Mouse (Mus musculus): ENCODE measurements at regions not wholly inside any gene's neighbourhood (a gene's known extent, or its start where the extent isn't known, plus 50 kb on each side); places are given as distances from the start of the nearest gene placed in this dataset.

DNA sequence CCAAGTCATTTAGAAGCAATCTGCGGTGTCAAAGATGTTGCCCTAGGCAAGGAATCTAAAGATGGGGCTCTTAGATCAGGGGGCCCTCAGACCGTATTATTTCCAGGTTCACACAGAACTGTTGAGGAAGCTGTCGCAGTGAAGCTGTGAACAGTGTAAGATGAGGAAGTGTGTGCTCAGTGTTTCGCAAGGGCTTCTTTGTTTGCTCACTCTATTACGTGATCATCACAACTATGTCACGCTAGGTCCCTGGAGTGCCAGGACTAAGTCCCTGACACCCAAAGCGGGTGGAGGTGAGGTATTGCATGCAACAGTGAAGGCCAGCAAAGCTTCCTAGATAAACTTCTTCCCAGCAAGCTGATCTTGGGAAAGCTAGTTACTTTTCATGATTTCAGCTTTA lies 254.4 kb downstream of the Hlx start:
- no peak for DNase-seq (ENCODE audit: extremely low read depth, low read depth)

- no peak for DNase-seq (ENCODE audit: extremely low read depth, low read depth)
Measured at GRCm38 (mm10) chr1:184462481-184463124, 269.8 kb downstream of the Hlx start.

DNA sequence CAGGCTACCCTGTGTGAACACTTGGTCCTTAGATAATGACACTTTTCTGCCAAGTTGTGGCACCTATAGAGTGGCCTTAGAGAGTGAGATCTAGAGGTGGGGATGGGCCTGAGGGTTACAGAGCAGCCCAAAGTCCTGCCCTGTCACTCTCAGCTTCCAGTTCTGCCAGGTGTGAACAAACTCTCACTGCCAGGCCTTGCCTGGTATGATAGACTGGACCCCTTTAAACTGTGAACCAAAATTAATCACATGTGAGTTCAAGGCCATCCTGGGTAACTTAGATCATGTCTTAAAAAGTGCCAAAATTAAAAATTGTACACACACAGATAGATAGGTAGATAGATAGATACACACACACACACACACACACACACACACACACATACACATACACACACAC lies 271.0 kb downstream of the Hlx start:
- DNase-seq (ENCODE audit: extremely low read depth, low read depth) = no peak

- no peak for DNase-seq (ENCODE audit: extremely low read depth, low read depth)
Measured at GRCm38 (mm10) chr1:184456727-184457126, 275.7 kb downstream of the Hlx start.

- DNase-seq (ENCODE audit: extremely low read depth, low read depth) = no peak
Measured at GRCm38 (mm10) chr1:184454381-184454780, 278.0 kb downstream of the Hlx start.

GRCm38 (mm10) chr1:184453673-184454072 lies 278.7 kb downstream of the Hlx start:
- no peak for DNase-seq (ENCODE audit: extremely low read depth, low read depth)

DNA sequence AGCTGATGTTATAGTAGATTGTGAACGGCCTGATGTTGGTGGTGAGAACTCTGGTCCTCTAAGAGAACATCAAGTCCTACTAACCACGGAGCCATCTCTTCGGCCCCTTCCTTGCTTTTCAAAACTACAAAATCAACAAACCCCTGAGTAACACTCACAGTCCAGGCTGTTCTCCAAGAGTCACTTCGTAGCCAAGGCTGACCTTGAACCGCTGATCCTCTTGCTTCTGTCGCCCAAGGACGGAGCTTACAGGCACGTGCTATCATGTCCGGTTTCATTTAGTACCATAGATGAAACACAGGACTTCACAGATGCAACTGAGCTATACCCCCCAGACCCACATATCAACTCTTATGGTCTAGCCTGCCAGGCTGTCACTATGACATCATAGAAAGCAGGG lies 279.4 kb downstream of the Hlx start:
- DNase-seq (ENCODE audit: extremely low read depth, low read depth) = no peak

- DNase-seq (ENCODE audit: extremely low read depth, low read depth) = no peak
Measured at GRCm38 (mm10) chr1:184451686-184452085, 280.7 kb downstream of the Hlx start.

DNA sequence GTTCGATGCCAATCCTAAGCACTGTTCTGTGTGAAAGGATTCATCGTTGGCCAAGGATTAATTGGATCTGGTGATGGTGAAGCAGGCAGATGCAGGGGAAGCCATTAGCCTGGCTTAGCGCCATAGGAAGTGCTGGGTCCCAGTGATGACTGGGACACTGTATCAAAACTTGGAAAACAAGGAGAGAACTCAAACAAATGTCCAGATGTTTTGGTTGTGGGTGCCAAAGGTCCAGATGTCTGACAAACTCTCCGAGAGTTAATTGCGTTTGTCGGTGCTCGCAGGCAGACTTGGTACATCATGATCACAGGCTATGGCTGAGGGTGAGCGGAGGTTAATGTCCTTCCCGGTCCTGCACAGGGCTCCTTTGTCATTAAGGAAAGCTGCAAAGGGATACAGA lies 283.4 kb downstream of the Hlx start:
- no peak for DNase-seq (ENCODE audit: extremely low read depth, low read depth)

- DNase-seq (ENCODE audit: extremely low read depth, low read depth) = peak; percentile 27
Measured at GRCm38 (mm10) chr1:184447911-184448310, 284.5 kb downstream of the Hlx start.

DNA sequence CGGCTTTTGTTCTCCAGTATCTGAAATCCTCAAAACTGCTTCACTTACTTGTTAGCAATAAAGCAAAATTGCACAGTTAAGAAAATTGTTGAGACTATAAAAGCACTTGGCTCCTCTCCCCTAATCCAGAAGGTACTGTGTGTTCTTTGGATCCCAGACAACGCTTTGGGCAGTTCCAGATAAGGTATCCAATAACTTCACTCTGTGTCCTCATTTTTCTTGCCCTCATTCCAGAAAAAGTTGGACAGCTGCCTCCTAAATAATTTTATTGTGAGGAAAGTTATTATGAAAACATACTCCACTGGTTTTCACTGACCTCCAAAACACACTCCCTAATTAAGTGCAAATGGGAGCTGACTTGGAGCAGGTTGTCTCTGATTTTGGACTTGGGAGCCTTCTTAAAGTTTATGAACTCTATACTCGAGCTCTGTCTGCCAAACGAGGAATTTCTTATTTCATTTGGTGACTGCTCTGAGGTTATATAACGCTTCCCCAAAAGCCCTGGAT lies 285.2 kb downstream of the Hlx start:
- no peak for DNase-seq (ENCODE audit: extremely low read depth, low read depth)

GRCm38 (mm10) chr1:184444189-184444588 lies 288.2 kb downstream of the Hlx start:
- DNase-seq (ENCODE audit: extremely low read depth, low read depth) = no peak

GRCm38 (mm10) chr1:184442701-184443100 lies 289.7 kb downstream of the Hlx start:
- DNase-seq (ENCODE audit: extremely low read depth, low read depth) = no peak

DNA sequence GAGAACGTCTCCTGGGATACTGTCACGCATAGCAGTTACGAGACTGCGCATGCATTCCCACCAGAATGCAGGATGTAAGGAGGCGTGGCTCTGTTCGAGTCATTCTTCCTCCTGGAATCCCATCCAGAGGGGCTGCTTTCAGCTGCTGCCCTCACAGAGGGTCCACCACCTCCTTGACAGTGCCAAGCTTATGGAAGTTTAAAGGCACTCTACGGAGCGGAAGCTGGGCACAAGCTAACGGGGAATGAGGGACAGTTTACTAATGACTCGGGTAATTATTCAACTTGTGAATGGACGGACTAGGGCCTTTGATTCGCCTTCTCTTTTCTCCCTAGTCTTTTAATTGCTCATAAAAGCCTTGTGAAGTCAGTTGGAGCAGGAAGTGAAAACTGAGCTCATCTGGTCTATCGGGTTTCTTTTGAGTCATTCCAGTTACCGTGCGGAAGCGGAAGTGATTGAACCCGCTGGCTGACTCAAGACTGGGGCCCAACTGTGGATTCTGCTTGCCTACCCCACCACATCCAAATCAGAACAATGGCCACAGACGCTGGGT lies 291.3 kb downstream of the Hlx start:
- no peak for DNase-seq (ENCODE audit: extremely low read depth, low read depth)

DNA sequence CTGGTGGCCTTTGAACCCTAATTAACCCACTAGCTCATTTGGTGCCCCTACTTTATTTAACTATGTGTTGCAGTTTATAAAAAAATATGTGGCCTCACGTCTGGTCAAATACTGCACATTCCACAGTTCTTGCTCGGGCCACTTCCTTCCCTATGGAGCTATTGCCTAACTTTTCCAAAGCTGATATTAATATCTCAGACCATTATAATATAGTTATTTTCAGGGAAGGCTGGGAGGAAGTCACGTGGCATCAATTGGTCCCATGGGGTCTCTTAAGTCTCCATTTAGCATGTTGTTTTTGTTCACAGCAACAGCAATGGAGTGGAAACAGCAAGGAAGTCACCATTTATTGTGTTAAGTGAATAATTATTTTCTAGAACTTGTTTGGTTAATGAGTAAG lies 292.9 kb downstream of the Hlx start:
- DNase-seq (ENCODE audit: extremely low read depth, low read depth) = no peak

DNA sequence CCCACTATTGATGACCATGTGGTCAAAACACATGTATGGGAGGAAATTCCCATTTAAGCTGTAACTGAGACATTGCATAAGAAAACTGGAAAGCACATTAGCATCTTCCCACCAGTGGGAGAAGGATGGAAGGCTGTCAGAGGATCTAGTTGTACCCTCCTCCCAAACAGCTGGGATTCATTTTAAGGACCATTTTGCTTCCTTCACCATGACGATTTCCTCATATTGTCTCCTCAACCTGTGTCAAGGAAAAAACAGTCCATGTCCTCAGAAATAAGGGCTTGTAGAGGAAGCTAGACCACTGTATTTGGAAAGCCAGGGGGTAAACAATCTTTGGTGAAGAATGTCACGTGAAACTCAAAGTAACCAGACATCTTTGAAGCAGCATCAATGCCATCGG lies 296.0 kb downstream of the Hlx start:
- DNase-seq (ENCODE audit: extremely low read depth, low read depth) = no peak

DNA sequence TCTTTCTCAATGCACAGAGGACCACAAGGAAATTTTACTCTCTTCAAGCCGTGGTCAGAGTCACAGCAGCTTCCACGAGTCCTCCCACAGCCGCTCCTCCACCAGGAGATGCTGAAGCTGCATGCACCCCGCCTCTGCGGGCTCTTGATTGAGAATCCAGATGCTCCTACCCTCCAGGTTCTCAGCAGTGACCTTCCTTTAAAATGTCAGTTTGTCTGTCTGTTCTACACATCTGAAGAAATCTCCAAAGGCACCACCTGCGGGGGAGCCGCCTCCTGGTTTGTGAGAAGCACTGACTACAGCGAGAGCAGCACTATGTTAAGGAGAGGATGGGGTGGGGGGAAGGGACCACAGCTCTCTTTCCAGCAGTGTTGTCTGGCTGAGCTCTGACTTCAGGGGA lies 303.8 kb downstream of the Hlx start:
- DNase-seq (ENCODE audit: extremely low read depth, low read depth) = no peak

DNA sequence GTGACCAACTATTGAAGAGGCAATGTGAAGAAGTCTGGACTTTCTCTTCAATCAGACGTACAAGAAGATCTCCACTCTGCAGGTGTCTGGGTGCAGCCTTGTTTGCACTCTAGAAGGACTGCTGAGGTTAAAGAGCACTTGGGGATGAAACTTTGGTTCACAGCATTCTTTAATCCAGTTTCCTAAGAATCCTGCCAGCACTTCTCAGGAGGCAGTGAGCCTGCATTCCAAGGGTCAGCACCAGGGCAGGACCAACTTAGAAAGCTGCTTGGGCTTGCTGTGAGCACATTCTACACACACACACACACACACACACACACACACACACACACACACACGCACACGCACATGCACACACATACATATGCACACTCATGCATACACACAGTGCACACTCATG lies 304.4 kb downstream of the Hlx start:
- no peak for DNase-seq (ENCODE audit: extremely low read depth, low read depth)

DNA sequence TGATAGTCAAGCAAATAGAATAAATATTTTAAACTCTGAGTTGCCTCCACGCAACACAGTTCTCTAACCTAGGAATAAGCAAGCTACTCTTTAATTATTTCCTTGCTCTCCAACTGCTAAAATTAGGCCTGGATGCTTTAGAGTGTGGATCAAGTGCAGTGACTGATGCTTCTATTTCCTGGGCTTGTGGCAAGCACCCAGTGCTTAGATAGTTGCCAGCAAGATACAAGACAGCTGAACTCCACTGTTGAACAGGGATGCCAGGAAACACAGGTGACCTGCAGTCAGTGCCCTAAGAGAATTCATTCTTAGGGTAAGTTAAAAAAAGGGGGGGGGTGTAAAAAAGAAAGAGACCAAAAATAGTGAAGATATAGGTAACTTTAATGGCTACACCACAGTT lies 306.7 kb downstream of the Hlx start:
- no peak for DNase-seq (ENCODE audit: extremely low read depth, low read depth)

- no peak for DNase-seq (ENCODE audit: extremely low read depth, low read depth)
Measured at GRCm38 (mm10) chr1:184424035-184424434, 308.4 kb downstream of the Hlx start.

- DNase-seq (ENCODE audit: extremely low read depth, low read depth) = no peak
Measured at GRCm38 (mm10) chr1:184412596-184412995, 319.8 kb downstream of the Hlx start.

GRCm38 (mm10) chr1:184411066-184411465 lies 321.4 kb downstream of the Hlx start:
- DNase-seq (ENCODE audit: extremely low read depth, low read depth) = no peak

- no peak for DNase-seq (ENCODE audit: extremely low read depth, low read depth)
Measured at GRCm38 (mm10) chr1:184409986-184410385, 322.4 kb downstream of the Hlx start.
